Mouse (Mus musculus): ENCODE measurements around the gene Gucy2f. TPM values are rescaled to one million over a fixed set of nuclear protein-coding genes. Genes with fewer than 3 reads are reported as not detected.

The Gucy2f gene
- total and polyA plus RNA-seq, 3 experiments: not detected

DNA sequence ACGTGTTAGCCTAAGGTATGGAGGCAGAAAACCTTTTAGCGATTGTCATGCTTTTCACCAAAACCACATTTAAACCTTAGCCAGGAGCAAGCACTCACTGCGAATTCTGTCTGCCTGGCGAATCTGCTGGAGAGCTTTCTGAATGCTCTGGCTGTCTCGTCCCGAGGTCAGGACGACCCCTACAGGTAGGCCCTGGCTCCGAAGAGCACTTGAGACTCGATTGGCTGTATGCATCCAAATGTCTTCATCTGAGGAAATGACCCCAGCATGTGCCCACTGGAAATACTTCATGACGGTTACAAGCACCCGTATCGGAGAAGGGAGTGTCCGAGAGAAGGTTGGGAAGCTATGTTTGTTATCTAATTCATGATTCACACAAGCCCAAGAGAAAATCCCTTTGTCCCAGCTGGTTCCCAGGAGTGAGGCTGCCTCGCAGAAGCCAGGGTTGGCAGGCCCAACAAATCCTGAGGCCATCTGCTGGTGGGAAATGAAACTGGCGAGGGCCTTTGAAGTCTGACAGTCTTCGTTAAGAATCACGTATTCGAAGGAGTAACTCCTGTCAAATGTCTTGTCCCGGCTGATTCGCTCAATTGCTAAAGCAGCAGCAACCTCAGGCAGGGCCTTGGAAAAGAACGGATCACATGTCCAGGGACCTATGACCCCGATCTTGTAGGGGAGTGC is 7.6 kb downstream of the Gucy2f start:
- Histone ChIP-seq H3K9me3 (replicated peaks; ENCODE audit: insufficient read depth, low read length) (no peaks in the 10 kb centered on the region), H3K9ac (ENCODE audit: control insufficient read depth, low read depth, low read length, poor library complexity, severe bottlenecking) (no peak overlapping the region), H3K36me3 (ENCODE audit: control insufficient read depth in 1 of 2, insufficient read depth in 2 of 2, low read length in 2 of 2) (peaks cover 0 to 6% of the 10 kb centered on the region in 2 experiments; a peak in 2 of 4 replicates), H3K79me2 (ENCODE audit: control insufficient read depth, insufficient read depth, low read length, poor library complexity) (no peaks in the 10 kb centered on the region), H3K27me3 (ENCODE audit: control insufficient read depth in 1 of 2, insufficient read depth in 2 of 2, low read length in 2 of 2) (peaks cover 0 to 2% of the 10 kb centered on the region in 2 experiments; a peak in 2 of 4 replicates), H3K4me3 (ENCODE audit: control insufficient read depth in 1 of 2, insufficient read depth in 1 of 2, low read depth in 2 of 2, low read length in 2 of 2) (no peak overlapping the region), H3K4me1 (ENCODE audit: control insufficient read depth in 1 of 2, insufficient read depth in 2 of 2, low read length in 2 of 2) (peaks cover 0 to 9% of the 10 kb centered on the region in 2 experiments; a peak in 1 of 4 replicates), H3K27ac (ENCODE audit: control insufficient read depth, low read depth, low read length) (no peak overlapping the region)
- TF ChIP-seq CTCF (IDR thresholded peaks at IDR 0.05 in 2 of 3, conservative IDR thresholded peaks at IDR 0.05 in 1 of 3; ENCODE audit: control insufficient read depth in 1 of 3, insufficient read depth in 1 of 3, low read depth in 2 of 3, low read length in 3 of 3, poor library complexity in 1 of 3, severe bottlenecking in 1 of 3) (peak in 1 of 3 experiments; percentile 8; a peak in 1 of 6 replicates), BHLHE40 (IDR thresholded peaks at IDR 0.05; ENCODE audit: borderline replicate concordance, low read depth, low read length) (no peak)
- no peak for DNase-seq (ENCODE audit: low read depth, low spot score)

DNA sequence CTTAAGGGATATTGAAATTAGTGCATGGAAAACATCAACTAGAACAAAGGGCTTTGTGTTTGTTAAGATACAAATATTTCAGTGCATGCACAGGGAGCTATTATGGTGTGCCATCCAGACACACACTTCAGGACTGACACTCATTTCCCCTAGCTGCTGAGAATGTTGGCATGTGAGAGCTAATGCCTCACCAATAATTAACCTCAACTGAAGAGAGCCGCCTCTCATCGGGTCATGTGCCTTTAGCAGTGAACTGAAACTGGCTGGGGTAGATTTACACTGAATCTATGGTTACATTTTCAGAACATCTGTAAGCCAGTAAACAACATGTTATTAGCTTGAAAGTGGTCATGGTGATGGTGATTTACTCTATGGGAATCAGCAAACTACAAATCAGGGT is 14.7 kb downstream of the Gucy2f start:
- no peak for TF ChIP-seq JUND (IDR thresholded peaks at IDR 0.05; ENCODE audit: low read depth, low read length)
- no peak for TF ChIP-seq ETS1 (IDR thresholded peaks at IDR 0.05; ENCODE audit: low read depth, low read length)
- no peak for TF ChIP-seq BHLHE40 (IDR thresholded peaks at IDR 0.05; ENCODE audit: borderline replicate concordance, low read depth, low read length)

GRCm38 (mm10) chrX:142176981-142177380 is 19.8 kb downstream of the Gucy2f start:
- H3K36me3 ChIP-seq (ENCODE audit: control insufficient read depth in 1 of 2, insufficient read depth in 2 of 2, low read length in 2 of 2): no peaks in the 10 kb centered on the region
- no peaks in the 10 kb centered on the region for H3K4me1 ChIP-seq (ENCODE audit: control insufficient read depth in 1 of 2, insufficient read depth in 2 of 2, low read length in 2 of 2)
- H3K27ac ChIP-seq (ENCODE audit: control insufficient read depth, low read depth, low read length): no peak overlapping the region
- DNase-seq (ENCODE audit: low read depth, low spot score): no peak
- H3K9ac ChIP-seq (ENCODE audit: control insufficient read depth, low read depth, low read length, poor library complexity, severe bottlenecking): no peak overlapping the region
- no peaks in the 10 kb centered on the region for H3K79me2 ChIP-seq (ENCODE audit: control insufficient read depth, insufficient read depth, low read length, poor library complexity)
- H3K27me3 ChIP-seq (ENCODE audit: control insufficient read depth in 1 of 2, insufficient read depth in 2 of 2, low read length in 2 of 2): peaks cover 0 to 7% of the 10 kb centered on the region in 2 experiments; a peak in 3 of 4 replicates
- no peaks in the 10 kb centered on the region for H3K9me3 ChIP-seq (replicated peaks; ENCODE audit: insufficient read depth, low read length)
- H3K4me3 ChIP-seq (ENCODE audit: control insufficient read depth in 1 of 2, insufficient read depth in 1 of 2, low read depth in 2 of 2, low read length in 2 of 2): no peak overlapping the region
- TF ChIP-seq GATA1 (IDR thresholded peaks at IDR 0.05; ENCODE audit: low read depth, low read length) (no peak), RCOR1 (IDR thresholded peaks at IDR 0.05; ENCODE audit: low read depth, low read length) (no peak), ZMIZ1 (IDR thresholded peaks at IDR 0.05; ENCODE audit: low read depth, low read length) (no peak)

More for the DNA sequence above, 14.7 kb downstream of the Gucy2f start:
- Histone ChIP-seq H3K27ac (ENCODE audit: control insufficient read depth, low read depth, low read length) (no peak overlapping the region), H3K36me3 (ENCODE audit: control insufficient read depth in 1 of 2, insufficient read depth in 2 of 2, low read length in 2 of 2) (no peaks in the 10 kb centered on the region), H3K27me3 (ENCODE audit: control insufficient read depth in 1 of 2, insufficient read depth in 2 of 2, low read length in 2 of 2) (peaks cover 0 to 4% of the 10 kb centered on the region in 2 experiments; a peak in 2 of 4 replicates), H3K9me3 (replicated peaks; ENCODE audit: insufficient read depth, low read length) (no peaks in the 10 kb centered on the region), H3K79me2 (ENCODE audit: control insufficient read depth, insufficient read depth, low read length, poor library complexity) (no peaks in the 10 kb centered on the region), H3K4me1 (ENCODE audit: control insufficient read depth in 1 of 2, insufficient read depth in 2 of 2, low read length in 2 of 2) (no peaks in the 10 kb centered on the region), H3K4me3 (ENCODE audit: control insufficient read depth in 1 of 2, insufficient read depth in 1 of 2, low read depth in 2 of 2, low read length in 2 of 2) (no peak overlapping the region), H3K9ac (ENCODE audit: control insufficient read depth, low read depth, low read length, poor library complexity, severe bottlenecking) (no peak overlapping the region)
- no peak for DNase-seq (ENCODE audit: low read depth, low spot score)

DNA sequence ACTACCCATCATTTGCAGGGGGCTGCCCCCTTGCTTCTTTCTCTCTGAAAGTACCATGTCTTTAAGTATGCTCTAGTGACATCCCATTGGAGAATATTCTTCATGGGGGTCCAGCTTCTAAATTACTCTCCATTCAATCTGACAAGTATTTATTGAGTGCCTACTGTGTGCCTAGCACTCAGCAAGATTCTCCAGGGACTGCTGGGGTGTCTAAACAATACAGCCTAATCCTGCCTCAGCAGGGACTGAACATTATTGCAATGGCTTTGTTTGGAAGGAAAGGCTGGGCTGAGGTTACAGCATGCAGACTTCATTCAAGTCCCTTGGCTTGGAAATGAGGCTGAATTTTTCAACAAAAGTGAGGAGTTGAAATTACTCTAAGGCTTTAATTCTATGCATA is 81.0 kb downstream of the Gucy2f start:
- Histone ChIP-seq H3K4me3 (ENCODE audit: control insufficient read depth in 1 of 2, insufficient read depth in 1 of 2, low read depth in 2 of 2, low read length in 2 of 2) (no peak overlapping the region), H3K27ac (ENCODE audit: control insufficient read depth, low read depth, low read length) (no peak overlapping the region), H3K9ac (ENCODE audit: control insufficient read depth, low read depth, low read length, poor library complexity, severe bottlenecking) (no peak overlapping the region), H3K27me3 (ENCODE audit: control insufficient read depth in 1 of 2, insufficient read depth in 2 of 2, low read length in 2 of 2) (peaks cover 2 to 3% of the 10 kb centered on the region in 2 experiments; a peak in 3 of 4 replicates), H3K9me3 (replicated peaks; ENCODE audit: insufficient read depth, low read length) (no peaks in the 10 kb centered on the region), H3K79me2 (ENCODE audit: control insufficient read depth, insufficient read depth, low read length, poor library complexity) (no peaks in the 10 kb centered on the region), H3K36me3 (ENCODE audit: control insufficient read depth in 1 of 2, insufficient read depth in 2 of 2, low read length in 2 of 2) (no peaks in the 10 kb centered on the region), H3K4me1 (ENCODE audit: control insufficient read depth in 1 of 2, insufficient read depth in 2 of 2, low read length in 2 of 2) (no peaks in the 10 kb centered on the region)
- no peak for DNase-seq (ENCODE audit: low read depth, low spot score)
- TF ChIP-seq E2F4 (IDR thresholded peaks at IDR 0.05; ENCODE audit: borderline replicate concordance, low read depth, low read length) (no peak), GABPA (IDR thresholded peaks at IDR 0.05; ENCODE audit: low read depth, low read length) (no peak), MXI1 (IDR thresholded peaks at IDR 0.05; ENCODE audit: low read depth, low read length) (no peak), MYC (IDR thresholded peaks at IDR 0.05; ENCODE audit: low read depth, low read length) (no peak), JUND (IDR thresholded peaks at IDR 0.05; ENCODE audit: low read depth, low read length) (no peak), GATA1 (IDR thresholded peaks at IDR 0.05; ENCODE audit: low read depth, low read length) (no peak), USF1 (IDR thresholded peaks at IDR 0.05; ENCODE audit: low read depth, low read length) (no peak), MAX (IDR thresholded peaks at IDR 0.05; ENCODE audit: low read length) (no peak), POLR2AphosphoS2 (IDR thresholded peaks at IDR 0.05; ENCODE audit: low read length) (no peak), NRF1 (IDR thresholded peaks at IDR 0.05; ENCODE audit: insufficient read depth, low read depth, low read length, poor library complexity, severe bottlenecking) (no peak), CTCF (IDR thresholded peaks at IDR 0.05 in 2 of 3, conservative IDR thresholded peaks at IDR 0.05 in 1 of 3; ENCODE audit: control insufficient read depth in 1 of 3, insufficient read depth in 1 of 3, low read depth in 2 of 3, low read length in 3 of 3, poor library complexity in 1 of 3, severe bottlenecking in 1 of 3) (no peak), KAT2A (conservative IDR thresholded peaks at IDR 0.05; ENCODE audit: low read depth, low read length) (no peak), ETS1 (IDR thresholded peaks at IDR 0.05; ENCODE audit: low read depth, low read length) (no peak), RAD21 (IDR thresholded peaks at IDR 0.05; ENCODE audit: low read depth, low read length) (no peak), CHD1 (IDR thresholded peaks at IDR 0.05; ENCODE audit: low read depth, low read length) (no peak)

Data from MEL (cell line).